Mouse (Mus musculus): Measurements from ENCODE around the gene Cdk9. TPM values are rescaled to one million over a fixed set of nuclear protein-coding genes. Genes with fewer than 3 reads are reported as not detected.

Cdk9 gene
- polyA plus RNA-seq, 1 experiment from 2014 or later = 112 TPM

DNA sequence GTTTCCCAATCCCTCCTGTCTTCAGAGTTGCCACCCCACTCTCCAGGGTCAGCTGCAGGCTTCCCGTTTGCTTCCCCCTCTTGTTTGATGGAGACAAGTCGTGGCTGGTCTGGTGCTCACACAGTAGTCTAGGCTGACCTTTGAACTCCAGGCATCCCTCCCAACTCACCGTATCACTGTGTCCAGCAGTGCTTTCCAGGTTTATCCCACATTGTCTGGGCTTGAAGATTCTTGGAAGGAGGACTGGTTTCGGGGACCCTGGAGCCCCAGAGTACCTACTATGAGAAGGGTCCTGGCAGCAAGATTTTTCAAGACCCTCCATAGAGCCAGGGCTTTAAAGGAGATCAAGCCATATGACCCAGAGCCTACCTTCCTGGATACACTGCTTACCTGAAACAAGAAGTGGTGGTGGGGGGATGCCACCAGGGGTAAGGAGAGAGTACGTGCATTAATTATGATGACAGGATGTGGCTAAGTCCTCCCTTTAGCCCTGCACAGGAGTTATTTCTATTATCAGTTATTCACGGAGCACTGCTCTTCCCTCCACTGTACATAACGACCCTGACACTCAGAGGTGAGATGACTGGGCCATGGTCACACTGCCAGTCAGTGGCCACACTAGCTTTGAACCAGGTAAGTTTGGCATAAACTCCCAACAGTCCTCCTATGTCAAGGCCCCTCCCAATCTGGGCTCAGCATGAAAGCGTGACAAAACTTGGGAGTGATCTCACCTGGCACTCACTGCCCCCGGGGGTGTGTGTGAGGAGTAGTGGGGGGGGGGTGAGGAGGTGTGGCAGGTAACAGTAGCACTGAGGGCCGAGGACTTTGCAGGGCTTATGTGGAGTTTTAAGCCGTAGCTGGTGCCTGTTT lies 1.5 kb upstream of the Cdk9 start:
- Histone ChIP-seq H3K27me3 (no peaks in the 10 kb centered on the region), H3K4me1 (peaks cover 25% of the 10 kb centered on the region), H3K4me3 (peak overlapping the region; percentile 77; the same call in 1 of the 2 replicates), H3K27ac (peak overlapping the region; percentile 97), H3K9ac (peak overlapping the region; percentile 55), H3K9me3 (no peaks in the 10 kb centered on the region), H3K4me2 (replicated peaks) (peak overlapping the region; percentile 79; the same call in 1 of the 2 replicates), H3K36me3 (peaks cover 23% of the 10 kb centered on the region)
- WGBS = 47% methylated on average over 11 of the region's 11 CpGs
- no peak for ATAC-seq (ENCODE audit: low FRiP score, low read depth)

GRCm38 (mm10) chr2:32712586-32712933 lies 316 bp downstream of the Cdk9 start:
- Histone ChIP-seq H3K36me3 (peaks cover 41% of the 10 kb centered on the region), H3K9ac (peak overlapping the region; percentile 89), H3K27ac (peak overlapping the region; percentile 97), H3K4me3 (peak overlapping the region; percentile 77), H3K4me1 (peaks cover 21% of the 10 kb centered on the region), H3K9me3 (no peaks in the 10 kb centered on the region), H3K4me2 (replicated peaks) (peak overlapping the region; percentile 79), H3K27me3 (no peaks in the 10 kb centered on the region)
- 2% methylated on average over 37 of the region's 44 CpGs for WGBS
- peak; percentile 88 for ATAC-seq (ENCODE audit: low FRiP score, low read depth)

DNA sequence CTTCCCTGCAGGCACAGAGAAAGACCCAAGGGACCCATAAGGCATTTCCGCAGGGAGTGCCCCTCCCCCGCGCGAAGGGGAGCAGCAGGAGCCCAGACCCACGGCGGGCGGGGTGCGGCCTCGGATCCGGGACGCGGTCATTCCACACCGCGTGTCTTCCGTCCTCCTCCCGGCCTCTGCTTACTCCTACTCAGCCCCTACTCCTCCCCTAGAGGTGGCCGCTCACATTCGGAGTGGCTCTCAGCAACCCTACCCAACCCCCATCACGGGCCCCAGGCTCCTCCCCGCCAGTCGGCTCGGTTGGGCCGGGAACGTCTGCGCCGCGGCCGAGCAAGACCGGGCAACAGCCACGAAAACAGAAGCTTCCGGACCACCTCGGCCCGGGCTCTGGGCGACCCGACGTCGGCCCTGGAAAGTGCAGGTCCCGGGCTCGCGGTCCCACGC lies 746 bp downstream of the Cdk9 start:
- Histone ChIP-seq H3K9ac (peak overlapping the region; percentile 89), H3K9me3 (no peaks in the 10 kb centered on the region), H3K36me3 (peaks cover 45% of the 10 kb centered on the region), H3K4me1 (peaks cover 21% of the 10 kb centered on the region), H3K27ac (peak overlapping the region; percentile 97), H3K4me2 (replicated peaks) (peak overlapping the region; percentile 79), H3K4me3 (peak overlapping the region; percentile 77), H3K27me3 (no peaks in the 10 kb centered on the region)
- WGBS = under 1% methylated on average over 41 of the region's 41 CpGs
- ATAC-seq (ENCODE audit: low FRiP score, low read depth) = peak; percentile 62

DNA sequence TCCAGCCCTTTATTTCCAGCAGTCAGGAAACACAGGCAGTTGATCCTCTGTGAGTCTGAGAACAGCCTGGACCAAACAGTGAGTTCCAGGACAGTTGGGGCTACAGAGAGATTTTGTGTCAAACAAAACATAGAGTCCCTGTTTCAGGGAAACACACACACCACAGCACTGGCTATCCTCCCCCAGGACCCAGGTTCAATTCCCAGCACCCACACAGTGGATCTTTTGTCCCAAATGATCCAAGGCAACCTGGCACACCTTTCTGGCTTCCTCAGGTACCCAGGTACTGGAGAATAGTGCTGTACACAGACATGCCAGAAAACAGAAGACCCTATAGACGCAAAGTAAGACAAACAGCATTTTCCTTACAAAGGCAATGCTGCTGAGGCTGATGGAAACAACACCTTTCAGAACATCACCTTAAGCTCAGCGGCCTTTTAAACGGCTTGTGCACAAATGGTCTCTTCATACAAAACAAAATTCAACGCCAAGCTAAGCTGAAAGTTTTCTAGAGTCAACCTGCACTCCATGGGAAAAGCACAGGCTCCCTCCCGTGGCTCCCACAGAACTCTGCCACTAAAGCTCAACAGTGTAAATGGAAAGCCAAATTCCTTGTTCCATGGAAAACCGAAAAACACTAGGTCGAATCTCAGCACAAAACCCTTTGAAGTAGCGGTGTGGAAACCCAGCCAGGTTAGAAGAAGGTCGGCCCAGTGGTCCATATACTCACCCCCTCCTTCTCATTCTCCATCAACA lies 1.4 kb downstream of the Cdk9 start:
- Histone ChIP-seq H3K9ac (peak overlapping the region; percentile 89), H3K36me3 (peaks cover 51% of the 10 kb centered on the region), H3K4me2 (replicated peaks) (peak overlapping the region; percentile 79), H3K9me3 (no peaks in the 10 kb centered on the region), H3K4me3 (peak overlapping the region; percentile 77), H3K27ac (peak overlapping the region; percentile 97), H3K27me3 (no peaks in the 10 kb centered on the region), H3K4me1 (peaks cover 21% of the 10 kb centered on the region)
- 24% methylated on average over 9 of the region's 9 CpGs for WGBS
- no peak for ATAC-seq (ENCODE audit: low FRiP score, low read depth)

GRCm38 (mm10) chr2:32710425-32710824 lies 2.5 kb downstream of the Cdk9 start:
- Histone ChIP-seq H3K4me3 (no peak overlapping the region), H3K27ac (no peak overlapping the region), H3K36me3 (peaks cover 62% of the 10 kb centered on the region), H3K4me2 (replicated peaks) (no peak overlapping the region), H3K27me3 (no peaks in the 10 kb centered on the region), H3K4me1 (peaks cover 21% of the 10 kb centered on the region), H3K9me3 (no peaks in the 10 kb centered on the region), H3K9ac (no peak overlapping the region)
- WGBS = 88% methylated on average over 5 of the region's 5 CpGs
- ATAC-seq (ENCODE audit: low FRiP score, low read depth) = no peak

- Histone ChIP-seq H3K4me1 (peaks cover 19% of the 10 kb centered on the region), H3K27me3 (no peaks in the 10 kb centered on the region), H3K4me2 (replicated peaks) (no peak overlapping the region), H3K9me3 (no peaks in the 10 kb centered on the region), H3K4me3 (no peak overlapping the region), H3K9ac (no peak overlapping the region), H3K27ac (no peak overlapping the region), H3K36me3 (peaks cover 70% of the 10 kb centered on the region)
- ATAC-seq (ENCODE audit: low FRiP score, low read depth) = no peak
- WGBS = 92% methylated on average over 20 of the region's 20 CpGs
Measured at GRCm38 (mm10) chr2:32709521-32710137, 3.2 kb downstream of the Cdk9 start.

DNA sequence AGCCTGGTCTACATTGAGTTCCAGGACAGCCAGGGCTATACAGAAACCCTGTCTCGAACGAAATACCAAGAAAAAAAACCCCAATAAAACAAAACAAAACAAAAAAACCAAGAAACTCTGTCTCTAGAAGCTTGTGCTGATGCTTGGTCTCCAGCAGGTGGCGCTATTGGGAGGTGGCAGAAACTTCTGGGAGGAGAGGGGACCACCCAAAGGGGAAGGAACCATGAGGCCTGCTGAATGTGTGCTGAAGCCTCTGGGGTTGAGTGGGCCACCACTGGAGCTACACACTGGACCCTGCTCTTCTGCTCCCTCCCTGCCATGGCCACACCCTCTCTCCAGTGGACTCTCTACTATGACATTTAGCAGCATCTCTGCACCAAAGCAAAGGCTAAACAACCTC lies 4.2 kb downstream of the Cdk9 start:
- peaks cover 9% of the 10 kb centered on the region for H3K4me1 ChIP-seq
- no peak overlapping the region for H3K9ac ChIP-seq
- H3K9me3 ChIP-seq = no peaks in the 10 kb centered on the region
- no peaks in the 10 kb centered on the region for H3K27me3 ChIP-seq
- H3K36me3 ChIP-seq = peaks cover 80% of the 10 kb centered on the region
- no peak overlapping the region for H3K4me2 ChIP-seq (replicated peaks)
- H3K27ac ChIP-seq = no peak overlapping the region
- H3K4me3 ChIP-seq = no peak overlapping the region
- ATAC-seq (ENCODE audit: low FRiP score, low read depth) = no peak
- WGBS = 47% methylated on average over 3 of the region's 3 CpGs

- 91% methylated on average over 6 of the region's 6 CpGs for WGBS
- peaks cover 8% of the 10 kb centered on the region for H3K4me1 ChIP-seq
- no peak overlapping the region for H3K4me2 ChIP-seq (replicated peaks)
- peaks cover 96% of the 10 kb centered on the region for H3K36me3 ChIP-seq
- ATAC-seq (ENCODE audit: low FRiP score, low read depth) = no peak
- no peak overlapping the region for H3K4me3 ChIP-seq
- no peaks in the 10 kb centered on the region for H3K9me3 ChIP-seq
- peak overlapping the region; percentile 45 for H3K9ac ChIP-seq
- no peak overlapping the region for H3K27ac ChIP-seq
- no peaks in the 10 kb centered on the region for H3K27me3 ChIP-seq
Measured at GRCm38 (mm10) chr2:32706971-32707370, 5.9 kb downstream of the Cdk9 start.

- H3K36me3 ChIP-seq = peaks cover 81% of the 10 kb centered on the region
- WGBS = 89% methylated on average over 7 of the region's 7 CpGs
- no peak overlapping the region for H3K4me3 ChIP-seq
- ATAC-seq (ENCODE audit: low FRiP score, low read depth) = no peak
- H3K4me1 ChIP-seq = no peaks in the 10 kb centered on the region
- no peak overlapping the region for H3K9ac ChIP-seq
- no peak overlapping the region for H3K4me2 ChIP-seq (replicated peaks)
- no peaks in the 10 kb centered on the region for H3K27me3 ChIP-seq
- no peak overlapping the region for H3K27ac ChIP-seq
- H3K9me3 ChIP-seq = no peaks in the 10 kb centered on the region
Measured at GRCm38 (mm10) chr2:32705018-32705417, 7.9 kb downstream of the Cdk9 start.

- no peak within 1 kb of the TSS for H3K27ac ChIP-seq
- H3K9ac ChIP-seq = no peak within 1 kb of the TSS
- no peak for ATAC-seq (ENCODE audit: low FRiP score, low read depth)
- no peak within 1 kb of the TSS for H3K4me3 ChIP-seq
- 75% methylated on average over 2 of the region's 2 CpGs for WGBS
- H3K4me2 ChIP-seq (replicated peaks) = no peak within 1 kb of the TSS
- H3K36me3 ChIP-seq = peaks cover 71% of the 10 kb centered on the region
- H3K27me3 ChIP-seq = no peaks in the 10 kb centered on the region
- H3K4me1 ChIP-seq = no peaks in the 10 kb centered on the region
- no peaks in the 10 kb centered on the region for H3K9me3 ChIP-seq
Measured at GRCm38 (mm10) chr2:32704021-32704421, 8.9 kb downstream of the Cdk9 start, which contains the start of gene Fpgs. TSS of gene Fpgs (minus strand) at chr2:32704145.

DNA sequence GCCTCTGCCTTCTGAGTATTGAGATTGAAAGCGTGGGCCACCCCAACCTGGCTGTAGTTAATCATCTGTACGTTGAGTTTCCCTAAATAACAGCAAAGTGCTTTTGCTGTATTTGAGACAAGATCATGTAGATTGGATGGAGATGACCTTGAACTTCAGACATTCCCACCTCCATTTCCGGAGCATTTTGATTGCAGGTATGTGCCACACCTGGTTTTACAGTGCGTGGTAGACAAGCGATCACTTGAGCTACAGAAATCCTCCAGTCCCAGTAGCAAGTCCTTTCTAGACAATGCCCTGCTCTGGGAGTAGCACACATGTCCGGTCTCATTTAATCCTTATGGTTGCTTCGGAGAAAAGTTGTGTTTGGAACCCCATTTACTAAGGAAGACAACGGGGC lies 9.8 kb downstream of the Cdk9 start:
- Histone ChIP-seq H3K4me3 (no peak overlapping the region), H3K9ac (no peak overlapping the region), H3K4me2 (replicated peaks) (no peak overlapping the region), H3K27me3 (no peaks in the 10 kb centered on the region), H3K27ac (no peak overlapping the region), H3K36me3 (peaks cover 61% of the 10 kb centered on the region), H3K4me1 (no peaks in the 10 kb centered on the region), H3K9me3 (no peaks in the 10 kb centered on the region)
- WGBS = 93% methylated on average over 8 of the region's 8 CpGs
- ATAC-seq (ENCODE audit: low FRiP score, low read depth) = no peak

All from limb, embryonic 13.5 days (tissue).